Mouse (Mus musculus) neural tube, embryonic 11.5 days (tissue): ENCODE measurements at regions not wholly inside any gene's neighbourhood (a gene's known extent, or its start where the extent isn't known, plus 50 kb on each side); places are given as distances from the start of the nearest gene placed in this dataset.

Source experiments
- ATAC-seq: fragments of 200-750 bp; cut with Nextera tagmentation; 2 replicates; pipeline ENCODE4 v1.8.0; 2017; ENCODE audit warnings: moderate number of reproducible peaks, mild to moderate bottlenecking, moderate TSS enrichment, moderate library complexity; ENCODE audit not compliant: insufficient read depth, low FRiP score, low TSS enrichment
- DNase-seq: peaks from one replicate; pipeline ENCODE4 v3.0.0-alpha.2; 2015; ENCODE audit warnings: low spot score
- H3K27ac ChIP-seq: fragments of 300-500 bp; sonication (generic); 2 replicates; pipeline ENCODE4 v1.5.1; 2014; ENCODE audit warnings: low read depth, mild to moderate bottlenecking, low read length
- H3K27me3 ChIP-seq: fragments of 300-500 bp; sonication (generic); 2 replicates; pipeline ENCODE4 v1.6.1; 2014; ENCODE audit warnings: mild to moderate bottlenecking, low read length, mixed read lengths; ENCODE audit not compliant: control insufficient read depth, insufficient read depth
- H3K36me3 ChIP-seq: fragments of 300-500 bp; sonication (generic); 2 replicates; pipeline ENCODE4 v1.6.1; 2014; ENCODE audit warnings: mild to moderate bottlenecking, low read length, moderate library complexity, mixed read lengths; ENCODE audit not compliant: control insufficient read depth, insufficient read depth
- H3K4me1 ChIP-seq: fragments of 300-500 bp; sonication (generic); 2 replicates; pipeline ENCODE4 v1.6.1; 2014; ENCODE audit warnings: low read length, mixed read lengths; ENCODE audit not compliant: control insufficient read depth, insufficient read depth
- H3K4me2 ChIP-seq: fragments of 300-500 bp; sonication (generic); 2 replicates; pipeline ENCODE4 v1.6.1; 2014; ENCODE audit warnings: low read depth, mild to moderate bottlenecking, moderate library complexity
- H3K4me3 ChIP-seq: fragments of 300-500 bp; sonication (generic); 2 replicates; pipeline ENCODE4 v1.5.1; 2014; ENCODE audit warnings: low read depth, low read length
- H3K9ac ChIP-seq: fragments of 300-500 bp; sonication (generic); 2 replicates; pipeline ENCODE4 v1.6.1; 2014; ENCODE audit warnings: mild to moderate bottlenecking, low read length
- H3K9me3 ChIP-seq: fragments of 300-500 bp; sonication (generic); 2 replicates; pipeline ENCODE4 v1.6.1; 2016; ENCODE audit warnings: low read length; ENCODE audit not compliant: control insufficient read depth
- WGBS: fragments of 180-500 bp; shearing (Covaris S2); extraction: QIAGEN DNeasy Blood & Tissue Kit; methylation state at CpG from one replicate; pipeline ENCODE4 v1.1.7; 2014; 5-methylcytosine and 5-hydroxymethylcytosine counted together

- Histone ChIP-seq H3K36me3 (no peaks in the 10 kb centered on the region), H3K9me3 (no peaks in the 10 kb centered on the region), H3K27ac (no peak overlapping the region), H3K4me2 (peak overlapping the region; percentile 16; the same call in 1 of the 2 replicates), H3K4me1 (no peaks in the 10 kb centered on the region), H3K4me3 (no peak overlapping the region), H3K9ac (no peak overlapping the region; the same call in 1 of the 2 replicates), H3K27me3 (no peaks in the 10 kb centered on the region; the same call in 1 of the 2 replicates)
- peak; percentile 33 for DNase-seq
- no peak for ATAC-seq
- 49% methylated on average over 18 of the region's 18 CpGs for WGBS
Observed at GRCm38 (mm10) chr7:69493062-69493930, 744.3 kb upstream of the Arrdc4 start.

GRCm38 (mm10) chr7:69490566-69491466 is 741.8 kb upstream of the Arrdc4 start:
- H3K9ac ChIP-seq = no peak overlapping the region
- H3K27me3 ChIP-seq = no peaks in the 10 kb centered on the region; the same call in 1 of the 2 replicates
- no peak overlapping the region for H3K27ac ChIP-seq
- H3K4me3 ChIP-seq = no peak overlapping the region
- DNase-seq (peak; percentile 83), ATAC-seq (peak; percentile 71; the same call in 1 of the 2 replicates)
- H3K36me3 ChIP-seq = no peaks in the 10 kb centered on the region
- no peaks in the 10 kb centered on the region for H3K4me1 ChIP-seq
- 39% methylated on average over 16 of the region's 16 CpGs for WGBS
- no peak overlapping the region for H3K4me2 ChIP-seq
- H3K9me3 ChIP-seq = no peaks in the 10 kb centered on the region

- Histone ChIP-seq H3K9ac (no peak overlapping the region), H3K4me1 (no peaks in the 10 kb centered on the region), H3K27me3 (no peaks in the 10 kb centered on the region; the same call in 1 of the 2 replicates), H3K4me3 (no peak overlapping the region), H3K36me3 (no peaks in the 10 kb centered on the region), H3K9me3 (no peaks in the 10 kb centered on the region), H3K27ac (no peak overlapping the region), H3K4me2 (no peak overlapping the region)
- whole genome bisulfite sequencing = 67% methylated on average over 6 of the region's 6 CpGs
- no peak for ATAC-seq
- no peak for DNase-seq
Observed at GRCm38 (mm10) chr7:69488630-69489029, 739.6 kb upstream of the Arrdc4 start.

GRCm38 (mm10) chr7:69487111-69487510 is 738.1 kb upstream of the Arrdc4 start:
- WGBS = 85% methylated on average over 3 of the region's 3 CpGs
- Histone ChIP-seq H3K27me3 (no peaks in the 10 kb centered on the region; the same call in 1 of the 2 replicates), H3K4me2 (no peak overlapping the region), H3K9me3 (no peaks in the 10 kb centered on the region), H3K36me3 (no peaks in the 10 kb centered on the region), H3K9ac (no peak overlapping the region), H3K4me3 (no peak overlapping the region), H3K4me1 (no peaks in the 10 kb centered on the region), H3K27ac (no peak overlapping the region)
- DNase-seq (no peak), ATAC-seq (no peak)

GRCm38 (mm10) chr7:69484552-69484951 is 735.5 kb upstream of the Arrdc4 start:
- H3K27me3 ChIP-seq = no peaks in the 10 kb centered on the region
- no peak overlapping the region for H3K27ac ChIP-seq
- H3K4me1 ChIP-seq = no peaks in the 10 kb centered on the region
- no peak overlapping the region for H3K9ac ChIP-seq
- H3K4me2 ChIP-seq = no peak overlapping the region
- H3K4me3 ChIP-seq = no peak overlapping the region
- 91% methylated on average over 4 of the region's 4 CpGs for WGBS
- no peaks in the 10 kb centered on the region for H3K9me3 ChIP-seq
- H3K36me3 ChIP-seq = no peaks in the 10 kb centered on the region
- ATAC-seq = no peak
- no peak for DNase-seq
